Mouse (Mus musculus): ENCODE results near the gene Rhox1. TPM values are rescaled to one million over a fixed set of nuclear protein-coding genes. Genes with fewer than 3 reads are reported as not detected.

Rhox1 gene
- polyA plus RNA-seq (2012; rRNA removed): not detected in 2 replicates

DNA sequence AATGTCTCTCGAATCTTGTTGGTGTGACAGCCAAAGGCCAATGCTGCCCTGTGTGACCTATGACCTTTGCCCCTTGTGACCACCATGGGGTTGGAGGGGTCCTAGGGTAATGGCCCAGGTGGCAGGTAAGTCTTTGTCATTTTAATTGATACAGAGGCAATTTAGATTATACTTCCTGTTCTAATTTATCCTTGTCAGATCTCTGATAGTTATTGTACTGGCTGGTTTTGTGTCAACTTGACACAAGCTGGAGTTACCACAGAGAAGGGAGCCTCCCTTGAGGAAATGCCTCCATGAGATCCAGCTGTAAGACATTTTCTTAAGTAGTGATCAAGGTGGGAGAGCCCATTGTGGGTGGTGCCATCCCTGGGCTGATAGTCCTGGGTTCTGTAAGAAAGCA, at the start of gene Rhox1:
Gene Rhox1, minus strand, starts transcription at position 101 of the 400 bp plus-strand sequence.

GRCm38 (mm10) chrX:37265038-37265437, 43.0 kb upstream of the Rhox1 start, which contains the start of gene Rhox4a:
Rhox4a (plus strand) TSS chrX:37265338.

DNA sequence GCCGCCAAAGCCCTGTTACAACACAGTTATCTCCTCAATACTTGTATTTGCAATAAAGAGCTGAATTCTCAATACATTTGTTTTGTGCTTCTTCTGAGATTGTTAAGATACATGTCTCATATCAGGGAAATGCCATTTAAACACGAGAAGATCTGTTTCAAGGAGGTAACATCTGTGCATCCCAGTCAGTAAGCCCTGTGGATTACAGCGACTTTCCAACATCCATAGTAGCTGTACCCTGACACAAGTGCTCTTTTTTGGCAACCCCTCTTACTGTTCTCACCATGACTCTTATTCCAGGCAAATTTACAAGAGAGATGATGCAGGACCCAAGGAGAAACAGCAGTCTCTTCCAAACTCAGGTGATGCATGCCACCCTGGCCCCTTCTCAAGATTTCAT, 27.6 kb upstream of the Rhox1 start, which contains the start of gene Rhox3a:
Gene Rhox3a, plus strand, starts transcription at position 301 of the 400 bp plus-strand sequence.

GRCm38 (mm10) chrX:37244676-37245075, 22.6 kb upstream of the Rhox1 start, which contains the start of gene Rhox2a:
Rhox2a (plus strand) TSS chrX:37244976.

DNA sequence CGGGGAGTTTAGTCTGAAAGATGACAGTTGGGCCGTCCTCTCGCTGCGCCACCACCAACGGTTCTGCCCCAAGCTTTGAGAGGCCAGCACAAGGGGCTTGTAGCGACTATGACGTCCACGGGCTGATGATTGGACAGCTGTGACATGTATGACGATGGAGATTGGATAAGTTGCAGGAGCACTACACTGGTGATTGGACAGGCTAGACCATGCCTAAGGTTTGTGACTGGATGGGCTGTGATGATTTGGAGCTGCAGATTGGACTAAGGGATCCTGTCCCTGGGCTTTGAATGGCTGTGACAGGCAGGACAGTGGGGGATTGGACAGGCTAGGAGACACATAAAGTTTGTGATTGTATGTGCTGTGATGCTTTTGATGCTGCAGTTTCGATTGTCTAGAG, 11.1 kb downstream of the Rhox1 start, which contains the start of gene Gm9:
Gene Gm9, minus strand, starts transcription at position 101 of the 400 bp plus-strand sequence.

GRCm38 (mm10) chrX:37191105-37191743, 30.8 kb downstream of the Rhox1 start, which contains the start of the genes Ndufa1 and Rnf113a1:
Ndufa1 (minus strand) TSS chrX:37191163.
Rnf113a1 (plus strand) TSS chrX:37191245.

GRCm38 (mm10) chrX:37168742-37169141, 53.3 kb downstream of the Rhox1 start, which contains the start of gene Akap14:
Akap14 (minus strand) TSS chrX:37168842.

Other genes with a start within 250 kb of the Rhox1 start
- gene Sept6, start 230.5 kb downstream of the Rhox1 start, polyA plus RNA-seq (2012; rRNA removed): 9.3 and 11.4 TPM in 2 replicates
- not detected in 2 replicates for gene Sowahd, start 173.4 kb downstream of the Rhox1 start, polyA plus RNA-seq (2012; rRNA removed)
- 31.9 and 65.0 TPM in 2 replicates for gene Rpl39, start 136.9 kb downstream of the Rhox1 start, polyA plus RNA-seq (2012; rRNA removed)
- gene Upf3b, start 111.9 kb downstream of the Rhox1 start, polyA plus RNA-seq (2012; rRNA removed): 1.8 and 2.5 TPM in 2 replicates
- gene Nkap, start 95.5 kb downstream of the Rhox1 start, polyA plus RNA-seq (2012; rRNA removed): 1.3 and 1.4 TPM in 2 replicates
- not detected in 2 replicates for gene Akap14, start 53.4 kb downstream of the Rhox1 start, polyA plus RNA-seq (2012; rRNA removed)
- 258 and 356 TPM in 2 replicates for gene Ndufa1, start 31.1 kb downstream of the Rhox1 start, polyA plus RNA-seq (2012; rRNA removed)
- 1.6 and 1.9 TPM in 2 replicates for gene Rnf113a1, start 31.0 kb downstream of the Rhox1 start, polyA plus RNA-seq (2012; rRNA removed)
- gene Gm9, start 11.2 kb downstream of the Rhox1 start, polyA plus RNA-seq (2012; rRNA removed): not detected in 2 replicates
- not detected in 2 replicates for gene Rhox2a, start 22.7 kb upstream of the Rhox1 start, polyA plus RNA-seq (2012; rRNA removed)
- gene Rhox3a, start 27.7 kb upstream of the Rhox1 start, polyA plus RNA-seq (2012; rRNA removed): not detected in 2 replicates
- gene Rhox4a, start 43.1 kb upstream of the Rhox1 start, polyA plus RNA-seq (2012; rRNA removed): not detected in 2 replicates
- gene Rhox3a2, start 157.8 kb upstream of the Rhox1 start, polyA plus RNA-seq (2012; rRNA removed): not detected in 2 replicates
- gene Rhox4a2, start 168.6 kb upstream of the Rhox1 start, polyA plus RNA-seq (2012; rRNA removed): not detected in 2 replicates
- not detected in 2 replicates for gene Rhox2b, start 189.8 kb upstream of the Rhox1 start, polyA plus RNA-seq (2012; rRNA removed)
- gene Rhox4b, start 210.2 kb upstream of the Rhox1 start, polyA plus RNA-seq (2012; rRNA removed): not detected in 2 replicates
- gene Rhox2c, start 231.4 kb upstream of the Rhox1 start, polyA plus RNA-seq (2012; rRNA removed): not detected in 2 replicates
- not detected in 2 replicates for gene Rhox3c, start 236.3 kb upstream of the Rhox1 start, polyA plus RNA-seq (2012; rRNA removed)

Data from colon, adult 2 months (tissue).